Mouse (Mus musculus) spleen, adult 2 months (tissue): ENCODE measurements around the gene Slc22a5.

Experiments used
- CTCF ChIP-seq: fragments of 200-500 bp; IDR thresholded peaks from 2 replicates; pipeline ENCODE4 v1.5.1; 2011; ENCODE audit warnings: mild to moderate bottlenecking, inconsistent platforms; ENCODE audit not compliant: insufficient read depth, insufficient read length, insufficient replicate concordance; ENCODE audit errors: extremely low read depth
- POLR2A ChIP-seq: fragments of 200-500 bp; IDR thresholded peaks from 2 replicates; pipeline ENCODE4 v1.6.1; 2011; ENCODE audit warnings: low read depth, low read length, inconsistent platforms

DNA sequence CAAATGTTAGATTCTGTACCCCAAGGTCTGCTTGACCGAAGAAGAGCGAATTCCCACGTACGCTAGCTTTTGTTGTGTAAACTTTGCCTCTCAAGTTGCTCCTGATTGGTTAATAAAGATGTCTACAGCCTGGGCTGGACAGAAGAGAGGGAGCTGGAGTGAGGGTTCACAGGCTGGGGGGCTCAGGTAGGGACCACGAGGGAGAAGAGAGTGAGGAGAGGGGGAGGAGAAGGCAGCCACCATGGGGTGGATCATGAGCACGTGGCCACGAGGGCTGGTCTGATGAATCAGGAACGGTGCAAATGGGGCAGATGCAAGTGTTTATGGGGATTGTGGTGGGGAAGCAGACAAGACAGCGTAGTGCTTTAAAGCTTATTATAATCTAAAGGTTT, 13.1 kb upstream of the Slc22a5 start:
- TF ChIP-seq CTCF (no peak), POLR2A (no peak)
